Mouse (Mus musculus) thymus, postnatal 36 days (tissue): ENCODE results near the gene Nudt3.
A peak's percentile ranks its signal among the peaks of the same experiment; 100 is the strongest.

ENCODE experiments used
- DNase-seq, 2 experiments: peaks; one replicate each; pipeline ENCODE4 v3.0.0; 2022; ENCODE audit warnings: mixed read lengths in 2 of 2

Nudt3 gene

GRCm38 (mm10) chr17:27634871-27635574, 11.7 kb upstream of the Nudt3 start, which contains the start of gene RPS10-NUDT3:
RPS10-NUDT3 (minus strand) TSS chr17:27635222.
- peak; percentile 87 to 91 for DNase-seq

- DNase-seq = peak; percentile 76 to 77
Observed at GRCm38 (mm10) chr17:27629249-27630020, 6.1 kb upstream of the Nudt3 start.

- no peak for DNase-seq
Observed at GRCm38 (mm10) chr17:27628376-27628775, 5.1 kb upstream of the Nudt3 start.

GRCm38 (mm10) chr17:27627451-27627850, 4.2 kb upstream of the Nudt3 start:
- DNase-seq = peak in 1 of 2 experiments; percentile 33

- DNase-seq = no peak
Observed at GRCm38 (mm10) chr17:27626681-27627080, 3.4 kb upstream of the Nudt3 start.

- no peak for DNase-seq
Observed at GRCm38 (mm10) chr17:27625455-27626251, 2.4 kb upstream of the Nudt3 start.

- no peak for DNase-seq
Observed at GRCm38 (mm10) chr17:27622611-27623359, 510 bp downstream of the Nudt3 start.

- DNase-seq = peak in 1 of 2 experiments; percentile 11
Observed at GRCm38 (mm10) chr17:27621705-27622531, 1.4 kb downstream of the Nudt3 start.

GRCm38 (mm10) chr17:27621161-27621560, 2.1 kb downstream of the Nudt3 start:
- DNase-seq = no peak

- DNase-seq = no peak
Observed at GRCm38 (mm10) chr17:27615388-27615787, 7.9 kb downstream of the Nudt3 start.

GRCm38 (mm10) chr17:27613016-27613415, 10.3 kb downstream of the Nudt3 start:
- no peak for DNase-seq

- no peak for DNase-seq
Observed at GRCm38 (mm10) chr17:27611994-27612393, 11.3 kb downstream of the Nudt3 start.

- no peak for DNase-seq
Observed at GRCm38 (mm10) chr17:27611519-27611884, 11.8 kb downstream of the Nudt3 start.

GRCm38 (mm10) chr17:27610679-27611518, 12.4 kb downstream of the Nudt3 start:
- DNase-seq = no peak

GRCm38 (mm10) chr17:27609576-27609975, 13.7 kb downstream of the Nudt3 start:
- DNase-seq = no peak

GRCm38 (mm10) chr17:27603522-27604234, 19.6 kb downstream of the Nudt3 start:
- no peak for DNase-seq

GRCm38 (mm10) chr17:27603036-27603435, 20.3 kb downstream of the Nudt3 start:
- no peak for DNase-seq

- DNase-seq = no peak
Observed at GRCm38 (mm10) chr17:27600869-27601268, 22.4 kb downstream of the Nudt3 start.

- no peak for DNase-seq
Observed at GRCm38 (mm10) chr17:27600286-27600685, 23.0 kb downstream of the Nudt3 start.
